Mouse (Mus musculus): ENCODE results near the gene Zfp385c.
"Not testable (repeated sequence)": the region's sequence is repeated elsewhere in the genome, so short reads cannot be mapped to it uniquely, and the experiment has no call there.

Gene Zfp385c

DNA sequence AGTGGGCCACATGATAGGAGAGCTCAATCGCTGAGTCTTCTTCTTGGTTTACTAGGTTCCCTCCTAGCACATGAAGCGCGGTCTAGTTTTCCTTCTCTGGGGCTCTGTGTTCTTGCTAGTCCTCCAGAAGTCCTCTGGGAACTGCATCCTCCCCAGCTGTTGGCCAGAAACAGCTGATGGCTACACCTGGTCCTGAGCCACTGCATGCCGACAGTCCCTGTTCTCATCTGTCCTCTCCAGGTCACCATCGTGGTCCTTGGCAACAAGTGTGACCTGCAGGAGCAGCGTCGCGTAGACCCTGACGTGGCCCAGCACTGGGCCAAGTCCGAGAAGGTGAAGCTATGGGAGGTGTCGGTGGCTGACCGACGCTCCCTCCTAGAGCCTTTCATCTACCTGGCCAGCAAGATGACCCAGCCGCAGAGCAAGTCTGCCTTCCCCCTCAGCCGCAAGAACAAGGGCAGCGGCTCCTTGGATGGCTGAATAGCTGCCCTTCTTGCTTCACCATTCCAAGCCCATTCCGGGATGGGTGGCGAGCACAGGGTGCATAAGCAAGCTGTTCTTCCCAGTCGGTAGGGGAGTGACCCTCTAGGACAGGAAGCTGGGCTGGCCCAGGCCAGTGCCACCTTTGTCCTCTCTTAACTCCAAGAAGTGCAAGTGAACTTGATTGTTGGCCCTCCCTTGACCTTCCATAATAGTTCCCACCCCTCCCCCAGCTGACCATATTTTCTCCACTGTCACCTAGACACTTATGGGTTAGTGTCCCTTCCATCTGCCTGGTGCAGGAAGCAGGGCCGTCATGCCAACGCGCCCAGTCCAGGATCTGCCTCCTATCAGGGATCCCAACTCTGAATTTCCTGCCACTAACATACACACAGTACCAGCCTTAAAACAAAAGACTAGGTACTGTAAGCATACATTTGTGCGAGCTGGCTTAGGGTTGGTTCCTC is 66.2 kb downstream of the Zfp385c start:
- no peak for DNase-seq

DNA sequence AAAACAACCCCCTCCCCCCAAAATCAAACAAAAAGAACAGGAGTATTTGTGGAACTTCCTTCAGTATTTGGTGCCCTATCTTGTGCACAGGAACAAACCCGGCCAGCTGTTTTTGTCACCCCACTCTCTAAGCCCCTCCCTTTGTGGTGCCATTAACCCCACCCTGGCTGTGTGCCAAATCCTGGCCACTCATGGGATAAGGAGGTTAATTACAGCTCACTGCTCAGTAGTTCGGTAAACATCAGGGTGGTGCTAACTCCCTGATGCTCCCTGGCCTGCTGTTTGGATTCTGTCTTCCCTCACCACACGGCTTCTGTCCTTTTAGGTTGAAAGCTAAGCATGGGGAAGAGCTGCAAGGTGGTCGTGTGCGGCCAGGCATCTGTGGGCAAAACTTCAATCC is 68.4 kb downstream of the Zfp385c start:
- no peak for DNase-seq

DNA sequence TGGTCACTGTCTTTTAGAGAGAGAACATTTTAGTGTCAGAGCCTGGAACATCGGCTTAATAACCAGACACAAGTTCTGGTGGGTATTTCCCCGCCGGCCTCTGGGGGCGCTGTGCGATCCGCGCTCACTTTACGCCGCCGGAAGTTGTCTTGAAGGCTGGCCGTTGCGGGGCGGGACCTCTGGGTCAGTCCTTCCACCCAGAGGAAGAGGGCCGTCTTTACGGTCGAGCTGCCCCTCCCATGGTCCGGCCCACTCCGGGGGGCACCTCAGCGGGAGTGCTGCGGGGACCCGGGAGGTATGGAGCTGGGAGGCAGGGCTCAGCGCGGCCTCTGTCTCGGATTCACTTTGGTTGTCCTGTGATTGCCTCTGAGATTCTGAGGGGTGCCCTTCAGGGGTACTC is 69.5 kb downstream of the Zfp385c start:
- DNase-seq = peak; percentile 93 to 94

DNA sequence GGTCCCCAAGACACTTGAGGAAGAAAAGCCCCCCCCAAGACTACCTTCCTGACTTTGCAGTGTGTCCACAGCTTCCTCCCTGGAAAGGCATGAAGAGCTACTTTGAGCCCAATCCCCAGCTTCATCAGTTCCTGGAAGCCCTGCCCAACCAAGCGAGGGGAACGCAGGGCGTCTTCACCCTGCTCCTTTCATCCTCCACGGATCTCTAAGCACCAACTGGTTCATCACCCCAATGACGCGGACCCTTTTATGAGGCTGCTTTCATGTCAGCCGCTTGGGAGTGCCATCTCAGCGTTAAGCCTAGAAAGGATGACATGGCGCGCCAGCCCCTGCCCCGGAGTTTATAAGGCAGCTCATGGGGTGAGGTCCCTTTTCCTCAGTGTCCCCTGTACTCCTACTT is 72.3 kb downstream of the Zfp385c start, which contains the start of gene Dnajc7:
TSS of gene Dnajc7 (minus strand) at position 187 of the 400 bp plus-strand sequence.
- DNase-seq = peak in 1 of 2 experiments; percentile 65

DNA sequence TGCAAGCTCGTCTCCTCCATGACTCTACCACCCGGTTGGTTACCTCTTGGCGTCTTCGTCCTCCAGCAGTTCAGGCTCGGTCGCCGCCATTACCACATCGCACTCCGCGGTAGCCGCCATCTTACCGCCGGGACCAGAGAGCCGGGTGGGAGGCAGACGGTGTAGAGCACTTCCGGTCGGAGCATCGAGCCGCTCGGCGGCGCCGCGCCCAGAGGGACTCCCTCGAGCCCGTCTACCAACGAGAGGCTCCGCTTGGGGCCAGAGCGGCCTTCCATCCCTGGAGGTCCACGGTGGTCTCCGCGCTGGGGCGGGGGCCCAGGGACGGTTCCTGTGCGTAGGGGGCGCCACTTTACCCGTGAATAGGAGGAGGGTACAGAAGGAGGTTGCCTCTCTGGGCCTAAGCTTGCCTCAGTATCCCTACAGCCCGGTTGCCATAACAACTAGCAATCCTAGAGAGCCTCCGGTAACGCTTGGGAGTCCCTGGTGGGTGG is 72.7 kb downstream of the Zfp385c start:
- DNase-seq = peak; percentile 97 to 98

GRCm38 (mm10) chr11:100618761-100619484 is 73.3 kb downstream of the Zfp385c start, which contains the start of gene Nkiras2:
Gene Nkiras2 (plus strand): TSS chr11:100619244.
- peak; percentile 79 to 84 for DNase-seq

GRCm38 (mm10) chr11:100617480-100617879 is 74.8 kb downstream of the Zfp385c start:
- DNase-seq = no peak

DNA sequence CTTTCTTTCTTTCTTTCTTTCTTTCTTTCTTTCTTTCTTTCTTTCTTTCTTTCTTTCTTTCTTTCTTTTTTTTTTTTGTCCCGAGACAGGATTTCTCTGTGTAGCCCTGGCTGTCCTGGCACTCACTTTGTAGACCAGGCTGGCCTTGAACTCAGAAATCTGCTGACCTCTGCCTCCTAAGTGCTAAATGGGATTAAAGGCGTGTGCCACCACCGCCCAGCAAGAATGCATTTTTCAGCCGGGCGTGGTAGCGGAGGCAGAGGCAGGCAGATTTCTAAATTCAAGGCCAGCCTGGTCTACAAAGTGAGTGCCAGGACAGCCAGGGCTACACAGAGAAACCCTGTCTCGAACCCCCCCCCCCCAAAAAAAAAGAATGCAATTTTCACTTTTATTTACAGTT is 75.4 kb downstream of the Zfp385c start:
- not testable (repeated sequence) for DNase-seq

DNA sequence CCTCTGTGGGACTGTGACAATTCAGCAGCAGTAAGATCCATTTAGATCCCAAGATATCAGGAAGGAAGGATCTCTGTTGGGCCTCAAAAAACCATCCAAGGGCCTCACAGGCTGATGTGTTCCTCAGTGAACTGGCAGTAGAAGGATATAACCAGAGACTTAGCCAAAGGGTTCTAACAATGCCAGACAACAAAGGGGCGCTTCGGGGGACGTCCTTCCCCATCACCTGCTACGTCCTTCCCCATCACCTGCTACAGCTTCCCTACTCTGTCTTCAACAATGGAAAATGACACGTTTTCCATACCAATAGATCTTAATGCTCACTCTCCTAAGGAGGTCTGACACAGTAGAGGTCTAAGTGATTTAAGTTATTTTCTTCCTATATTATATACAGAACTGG is 75.9 kb downstream of the Zfp385c start:
- DNase-seq = no peak

DNA sequence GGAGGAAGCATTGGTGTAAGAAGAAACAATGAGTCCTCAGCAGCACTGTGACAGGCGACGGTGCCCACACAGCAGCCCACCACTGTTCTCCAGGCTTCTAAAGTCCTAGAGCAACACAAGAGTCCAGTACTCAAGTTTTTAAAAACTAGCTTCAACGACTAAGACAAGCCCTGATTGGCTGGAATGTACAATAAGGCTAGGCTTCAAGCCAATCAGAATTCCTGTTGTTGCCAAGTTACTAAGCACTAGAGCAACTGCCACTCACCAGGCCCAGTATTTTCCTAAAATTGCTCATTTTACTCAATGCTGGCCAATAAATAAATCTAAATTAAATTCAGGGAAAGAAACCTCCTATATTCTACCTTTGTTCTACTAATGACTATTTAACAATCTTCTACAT is 79.0 kb downstream of the Zfp385c start:
- no peak for DNase-seq

DNA sequence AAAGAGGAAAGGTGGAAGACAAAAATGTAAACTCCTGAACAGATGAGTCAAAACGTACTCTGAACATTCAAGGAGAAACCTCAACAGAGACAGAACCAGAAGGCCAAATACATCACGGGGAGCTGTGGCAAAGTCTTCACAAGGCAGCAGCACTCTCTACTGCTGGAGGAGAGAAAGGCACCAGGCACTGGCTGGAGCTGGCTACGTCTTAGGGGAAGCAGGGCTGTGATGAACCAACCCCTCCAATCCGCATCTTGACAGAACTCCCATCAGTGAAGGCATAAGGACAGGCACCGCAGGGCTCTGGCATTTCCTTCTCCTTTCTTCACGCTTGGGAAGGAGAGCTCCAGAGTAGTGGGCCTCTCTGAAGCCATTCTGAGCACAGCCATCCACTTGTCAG is 80.6 kb downstream of the Zfp385c start:
- DNase-seq = no peak

- DNase-seq = no peak
Measured at GRCm38 (mm10) chr11:100609997-100610680, 82.1 kb downstream of the Zfp385c start.

DNA sequence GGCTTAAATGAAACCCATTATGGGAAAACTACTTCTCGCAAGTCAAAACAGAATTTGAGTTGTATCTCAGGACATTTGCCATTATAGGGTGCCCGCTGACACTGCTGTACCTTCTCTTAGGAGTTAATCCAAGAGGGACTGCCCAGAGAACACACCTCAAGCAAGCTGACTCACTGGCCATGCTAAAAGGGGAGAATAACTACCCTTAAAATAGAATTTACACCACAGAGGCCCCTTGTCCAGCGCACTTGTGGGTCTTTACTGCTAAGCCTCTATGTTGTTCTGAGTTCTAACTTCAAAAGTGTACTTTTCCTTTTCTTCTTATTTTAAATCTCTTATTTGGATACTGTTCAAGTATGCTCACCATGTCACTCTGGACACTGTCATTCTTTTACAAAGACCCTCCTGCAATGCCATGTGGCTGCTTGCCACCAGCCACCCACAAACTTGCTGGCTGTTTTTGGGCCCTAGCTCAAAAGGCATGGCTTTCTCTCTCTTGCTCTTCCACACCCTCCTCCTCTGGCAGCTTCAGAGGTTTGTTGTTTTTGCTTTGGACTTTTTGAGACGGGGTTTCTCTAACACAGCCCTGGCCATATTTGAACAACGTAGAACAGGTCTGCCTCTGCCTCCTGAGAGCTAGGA is 82.8 kb downstream of the Zfp385c start:
- no peak for DNase-seq

DNA sequence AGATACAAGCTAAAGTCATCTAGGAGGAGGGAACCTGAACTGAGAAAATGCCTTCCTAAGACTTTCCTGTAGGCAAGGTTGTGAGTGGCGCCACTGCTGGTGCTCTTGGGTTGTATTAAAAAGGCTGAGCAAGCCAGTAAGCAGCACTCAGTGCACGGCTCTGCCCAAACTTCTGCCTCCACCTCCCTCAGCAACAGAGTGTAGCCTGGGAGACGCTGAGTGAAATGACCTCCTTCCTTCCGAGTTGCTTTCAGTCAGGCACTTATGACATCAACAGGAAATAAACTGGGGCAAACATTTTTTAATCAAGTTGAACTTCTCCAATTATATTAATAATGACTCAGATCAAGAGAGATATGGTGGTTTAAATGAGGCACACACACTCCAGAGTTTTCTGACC is 83.5 kb downstream of the Zfp385c start:
- DNase-seq = no peak

GRCm38 (mm10) chr11:100607121-100607520 is 85.1 kb downstream of the Zfp385c start:
- no peak for DNase-seq

GRCm38 (mm10) chr11:100605451-100605850 is 86.8 kb downstream of the Zfp385c start:
- no peak for DNase-seq

GRCm38 (mm10) chr11:100604321-100605005 is 87.8 kb downstream of the Zfp385c start:
- DNase-seq = no peak

DNA sequence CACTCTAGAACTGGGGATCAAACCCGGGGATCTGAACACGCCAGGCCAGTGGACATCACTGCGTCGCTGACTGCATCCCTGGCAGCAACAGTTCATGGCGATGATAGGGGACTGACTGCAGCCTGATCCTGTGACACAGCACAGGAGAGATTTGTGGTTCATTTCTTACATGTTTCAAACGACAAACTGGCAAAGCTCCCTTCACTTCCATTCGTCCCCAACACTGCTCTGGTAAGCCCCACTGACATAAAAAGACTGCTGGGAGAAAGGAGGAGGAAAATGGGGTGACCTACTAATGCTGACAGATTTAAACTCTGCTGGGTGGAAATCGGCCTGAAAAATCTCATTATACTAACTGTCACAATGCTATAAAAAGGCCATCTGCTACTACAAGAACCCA is 88.4 kb downstream of the Zfp385c start:
- no peak for DNase-seq

- no peak for DNase-seq
Measured at GRCm38 (mm10) chr11:100603155-100603554, 89.1 kb downstream of the Zfp385c start.

- DNase-seq = no peak
Measured at GRCm38 (mm10) chr11:100601372-100601771, 90.9 kb downstream of the Zfp385c start.

- DNase-seq = no peak
Measured at GRCm38 (mm10) chr11:100598074-100598473, 94.2 kb downstream of the Zfp385c start.

- DNase-seq = no peak
Measured at GRCm38 (mm10) chr11:100595533-100595932, 96.7 kb downstream of the Zfp385c start.
